Mouse (Mus musculus) liver, embryonic 14 days (tissue): ENCODE results near the gene Cd55. TPM values are rescaled to one million over a fixed set of nuclear protein-coding genes. Genes with fewer than 3 reads are reported as not detected.

Source experiments
- polyA plus RNA-seq: library from polyadenylated mRNA; depleted of rRNA; stranded (reverse); fragments of >200 nt; gene quantifications from 2 replicates; pipeline ENCODE4 v1.2.3, GENCODE M21; 2012; rRNA removed

Cd55 gene
- 17.6 and 18.0 TPM in 2 replicates for polyA plus RNA-seq

DNA sequence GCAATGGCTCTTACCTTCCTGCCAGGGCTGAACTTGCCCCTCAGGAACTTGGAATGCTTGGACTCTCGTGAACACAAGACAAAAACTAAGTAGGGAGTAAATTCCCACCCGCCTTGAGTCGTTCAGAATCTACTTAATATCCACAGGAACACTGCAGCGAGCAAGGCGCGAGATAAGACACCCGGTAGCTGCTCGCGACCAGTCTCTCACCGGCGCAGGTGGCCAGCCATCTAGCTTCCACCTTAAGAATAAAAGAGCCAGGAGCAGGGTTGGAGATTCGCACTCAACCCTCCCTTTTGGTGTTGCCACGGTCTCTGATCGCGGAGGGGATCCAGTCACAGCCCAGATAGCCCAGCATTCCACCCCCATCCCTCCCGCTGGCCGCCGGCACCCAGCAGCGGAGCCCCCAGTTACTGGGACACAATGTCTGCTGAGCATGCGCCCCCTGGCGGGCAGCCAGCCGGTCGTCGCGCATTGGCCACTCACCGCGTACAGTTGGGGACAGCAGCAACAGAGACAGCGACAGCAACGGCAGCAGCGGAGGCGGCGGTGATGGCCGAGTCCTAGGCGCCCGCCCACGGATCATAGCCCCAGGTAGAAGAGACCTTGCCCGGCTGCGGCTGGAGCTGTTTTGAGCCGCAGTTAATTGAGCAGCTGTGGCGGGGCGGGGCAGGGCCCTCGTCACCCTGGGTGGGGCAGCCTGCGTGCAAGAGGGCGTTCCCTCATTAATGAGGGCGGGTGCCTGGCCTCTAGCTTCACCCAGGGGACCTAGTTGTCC lies at the start of gene Cd55:
Cd55 (minus strand) TSS at position 661 of the 778 bp plus-strand sequence.

GRCm38 (mm10) chr1:130422664-130423111 lies 39.9 kb downstream of the Cd55 start, which contains the start of gene Cd55b:
Cd55b (minus strand) TSS chr1:130423009.

Other genes with a start within 250 kb of the Cd55 start
- not detected in 2 replicates for gene Cd55b, start 39.7 kb downstream of the Cd55 start, polyA plus RNA-seq
- gene Zp3r, start 166.9 kb upstream of the Cd55 start, polyA plus RNA-seq = not detected in 2 replicates
- 0.78 and 0.81 TPM in 2 replicates for gene C4bp, start 198.9 kb upstream of the Cd55 start, polyA plus RNA-seq